Mouse (Mus musculus): ENCODE measurements around the gene Sult1c2. TPM values are rescaled to one million over a fixed set of nuclear protein-coding genes. Genes with fewer than 3 reads are reported as not detected.
"Not testable (repeated sequence)": the region's sequence is repeated elsewhere in the genome, so short reads cannot be mapped to it uniquely, and the experiment has no call there.

Gene Sult1c2
- polyA plus RNA-seq (2015; fragmentation: Nextera tagmentation; extraction: Ambion mirVana), result not detected in 2 replicates

GRCm38 (mm10) chr17:53846206-53846605, at the start of gene Sult1c2:
Gene Sult1c2, minus strand, starts transcription at chr17:53846339.
- Histone ChIP-seq H3K9me3 (ENCODE audit: control insufficient read depth, low read length) (no peaks in the 10 kb centered on the region), H3K4me1 (ENCODE audit: control insufficient read depth, insufficient read depth, low read depth, low read length) (no peaks in the 10 kb centered on the region), H3K4me2 (ENCODE audit: low read length) (no peak within 1 kb of the TSS), H3K27me3 (replicated peaks; ENCODE audit: control insufficient read depth, insufficient read depth, low read length) (no peaks in the 10 kb centered on the region), H3K36me3 (ENCODE audit: control insufficient read depth, insufficient read depth, low read length) (no peaks in the 10 kb centered on the region), H3K9ac (ENCODE audit: low read depth, low read length) (no peak within 1 kb of the TSS), H3K27ac (ENCODE audit: low read depth, low read length) (no peak within 1 kb of the TSS), H3K4me3 (ENCODE audit: low read length) (no peak within 1 kb of the TSS)
- ATAC-seq, result no peak
- 91% methylated on average over 4 of the region's 4 CpGs for WGBS

GRCm38 (mm10) chr17:53879006-53879675, 33.0 kb upstream of the Sult1c2 start:
- not testable (repeated sequence) for H3K9ac ChIP-seq (ENCODE audit: low read depth, low read length); H3K4me2 ChIP-seq (ENCODE audit: low read length); H3K27ac ChIP-seq (ENCODE audit: low read depth, low read length); ATAC-seq; H3K36me3 ChIP-seq (ENCODE audit: control insufficient read depth, insufficient read depth, low read length); H3K4me1 ChIP-seq (ENCODE audit: control insufficient read depth, insufficient read depth, low read depth, low read length); H3K4me3 ChIP-seq (ENCODE audit: low read length); H3K9me3 ChIP-seq (ENCODE audit: control insufficient read depth, low read length); H3K27me3 ChIP-seq (replicated peaks; ENCODE audit: control insufficient read depth, insufficient read depth, low read length)
- WGBS, result 88% methylated on average over 7 of the region's 7 CpGs

GRCm38 (mm10) chr17:53874433-53874832, 28.3 kb upstream of the Sult1c2 start:
- no peak for ATAC-seq
- Histone ChIP-seq H3K9ac (ENCODE audit: low read depth, low read length) (no peak overlapping the region), H3K4me3 (ENCODE audit: low read length) (no peak overlapping the region), H3K4me1 (ENCODE audit: control insufficient read depth, insufficient read depth, low read depth, low read length) (no peaks in the 10 kb centered on the region), H3K27me3 (replicated peaks; ENCODE audit: control insufficient read depth, insufficient read depth, low read length) (no peaks in the 10 kb centered on the region), H3K4me2 (ENCODE audit: low read length) (no peak overlapping the region), H3K27ac (ENCODE audit: low read depth, low read length) (no peak overlapping the region), H3K9me3 (ENCODE audit: control insufficient read depth, low read length) (no peaks in the 10 kb centered on the region), H3K36me3 (ENCODE audit: control insufficient read depth, insufficient read depth, low read length) (no peaks in the 10 kb centered on the region)
- 79% methylated on average over 2 of the region's 2 CpGs for WGBS

- no peaks in the 10 kb centered on the region for H3K36me3 ChIP-seq (ENCODE audit: control insufficient read depth, insufficient read depth, low read length)
- WGBS, result 85% methylated on average over 3 of the region's 3 CpGs
- ATAC-seq, result no peak
- H3K4me2 ChIP-seq (ENCODE audit: low read length), result no peak overlapping the region
- no peaks in the 10 kb centered on the region for H3K4me1 ChIP-seq (ENCODE audit: control insufficient read depth, insufficient read depth, low read depth, low read length)
- no peak overlapping the region for H3K9ac ChIP-seq (ENCODE audit: low read depth, low read length)
- no peaks in the 10 kb centered on the region for H3K27me3 ChIP-seq (replicated peaks; ENCODE audit: control insufficient read depth, insufficient read depth, low read length)
- H3K9me3 ChIP-seq (ENCODE audit: control insufficient read depth, low read length), result no peaks in the 10 kb centered on the region
- H3K4me3 ChIP-seq (ENCODE audit: low read length), result no peak overlapping the region
- no peak overlapping the region for H3K27ac ChIP-seq (ENCODE audit: low read depth, low read length)
These were observed 26.1 kb upstream of the Sult1c2 start for GRCm38 (mm10) chr17:53872192-53872591.

GRCm38 (mm10) chr17:53869931-53870330, 23.8 kb upstream of the Sult1c2 start:
- no peak overlapping the region for H3K9ac ChIP-seq (ENCODE audit: low read depth, low read length)
- no peaks in the 10 kb centered on the region for H3K36me3 ChIP-seq (ENCODE audit: control insufficient read depth, insufficient read depth, low read length)
- no peaks in the 10 kb centered on the region for H3K4me1 ChIP-seq (ENCODE audit: control insufficient read depth, insufficient read depth, low read depth, low read length)
- H3K4me2 ChIP-seq (ENCODE audit: low read length), result no peak overlapping the region
- H3K27me3 ChIP-seq (replicated peaks; ENCODE audit: control insufficient read depth, insufficient read depth, low read length), result no peaks in the 10 kb centered on the region
- H3K27ac ChIP-seq (ENCODE audit: low read depth, low read length), result no peak overlapping the region
- no peaks in the 10 kb centered on the region for H3K9me3 ChIP-seq (ENCODE audit: control insufficient read depth, low read length)
- H3K4me3 ChIP-seq (ENCODE audit: low read length), result no peak overlapping the region
- no peak for ATAC-seq

GRCm38 (mm10) chr17:53865260-53865955, 19.3 kb upstream of the Sult1c2 start:
- H3K27me3 ChIP-seq (replicated peaks; ENCODE audit: control insufficient read depth, insufficient read depth, low read length), result no peaks in the 10 kb centered on the region
- no peaks in the 10 kb centered on the region for H3K9me3 ChIP-seq (ENCODE audit: control insufficient read depth, low read length)
- H3K4me3 ChIP-seq (ENCODE audit: low read length), result no peak overlapping the region
- WGBS, result 89% methylated on average over 6 of the region's 6 CpGs
- no peaks in the 10 kb centered on the region for H3K4me1 ChIP-seq (ENCODE audit: control insufficient read depth, insufficient read depth, low read depth, low read length)
- H3K9ac ChIP-seq (ENCODE audit: low read depth, low read length), result no peak overlapping the region
- H3K4me2 ChIP-seq (ENCODE audit: low read length), result no peak overlapping the region
- no peak for ATAC-seq
- H3K27ac ChIP-seq (ENCODE audit: low read depth, low read length), result no peak overlapping the region
- no peaks in the 10 kb centered on the region for H3K36me3 ChIP-seq (ENCODE audit: control insufficient read depth, insufficient read depth, low read length)

GRCm38 (mm10) chr17:53860548-53860947, 14.4 kb upstream of the Sult1c2 start:
- H3K9ac ChIP-seq (ENCODE audit: low read depth, low read length), result no peak overlapping the region
- no peaks in the 10 kb centered on the region for H3K27me3 ChIP-seq (replicated peaks; ENCODE audit: control insufficient read depth, insufficient read depth, low read length)

GRCm38 (mm10) chr17:53854992-53855391, 8.9 kb upstream of the Sult1c2 start:
- Histone ChIP-seq H3K36me3 (ENCODE audit: control insufficient read depth, insufficient read depth, low read length) (no peaks in the 10 kb centered on the region), H3K4me3 (ENCODE audit: low read length) (no peak overlapping the region), H3K4me1 (ENCODE audit: control insufficient read depth, insufficient read depth, low read depth, low read length) (no peaks in the 10 kb centered on the region), H3K27me3 (replicated peaks; ENCODE audit: control insufficient read depth, insufficient read depth, low read length) (no peaks in the 10 kb centered on the region), H3K9me3 (ENCODE audit: control insufficient read depth, low read length) (no peaks in the 10 kb centered on the region), H3K4me2 (ENCODE audit: low read length) (no peak overlapping the region), H3K9ac (ENCODE audit: low read depth, low read length) (no peak overlapping the region), H3K27ac (ENCODE audit: low read depth, low read length) (no peak overlapping the region)
- no peak for ATAC-seq
- WGBS, result 91% methylated on average over 3 of the region's 3 CpGs

More at GRCm38 (mm10) chr17:53860548-53860947, 14.4 kb upstream of the Sult1c2 start:
- Histone ChIP-seq H3K36me3 (ENCODE audit: control insufficient read depth, insufficient read depth, low read length) (no peaks in the 10 kb centered on the region), H3K4me1 (ENCODE audit: control insufficient read depth, insufficient read depth, low read depth, low read length) (no peaks in the 10 kb centered on the region), H3K27ac (ENCODE audit: low read depth, low read length) (no peak overlapping the region), H3K4me2 (ENCODE audit: low read length) (no peak overlapping the region), H3K9me3 (ENCODE audit: control insufficient read depth, low read length) (no peaks in the 10 kb centered on the region), H3K4me3 (ENCODE audit: low read length) (no peak overlapping the region)
- ATAC-seq, result no peak

- no peak for ATAC-seq
- H3K9me3 ChIP-seq (ENCODE audit: control insufficient read depth, low read length), result no peaks in the 10 kb centered on the region
- H3K4me3 ChIP-seq (ENCODE audit: low read length), result no peak overlapping the region
- no peak overlapping the region for H3K4me2 ChIP-seq (ENCODE audit: low read length)
- H3K27me3 ChIP-seq (replicated peaks; ENCODE audit: control insufficient read depth, insufficient read depth, low read length), result no peaks in the 10 kb centered on the region
- 86% methylated on average over 7 of the region's 7 CpGs for WGBS
- no peaks in the 10 kb centered on the region for H3K4me1 ChIP-seq (ENCODE audit: control insufficient read depth, insufficient read depth, low read depth, low read length)
- no peaks in the 10 kb centered on the region for H3K36me3 ChIP-seq (ENCODE audit: control insufficient read depth, insufficient read depth, low read length)
- no peak overlapping the region for H3K27ac ChIP-seq (ENCODE audit: low read depth, low read length)
- no peak overlapping the region for H3K9ac ChIP-seq (ENCODE audit: low read depth, low read length)
These were observed 343 bp downstream of the Sult1c2 start for GRCm38 (mm10) chr17:53845796-53846195.

Measured in hindbrain, embryonic 16.5 days (tissue).